Mouse (Mus musculus) neural tube, embryonic 11.5 days (tissue): ENCODE measurements around the gene Apoc4. TPM values are rescaled to one million over a fixed set of nuclear protein-coding genes. Genes with fewer than 3 reads are reported as not detected.

Experiments
- ATAC-seq: fragments of 200-750 bp; cut with Nextera tagmentation; 2 replicates; pipeline ENCODE4 v1.8.0; 2017; ENCODE audit warnings: moderate number of reproducible peaks, mild to moderate bottlenecking, moderate TSS enrichment, moderate library complexity; ENCODE audit not compliant: insufficient read depth, low FRiP score, low TSS enrichment
- DNase-seq: peaks from one replicate; pipeline ENCODE4 v3.0.0-alpha.2; 2015; ENCODE audit warnings: low spot score
- H3K27ac ChIP-seq: fragments of 300-500 bp; sonication (generic); 2 replicates; pipeline ENCODE4 v1.5.1; 2014; ENCODE audit warnings: low read depth, mild to moderate bottlenecking, low read length
- H3K27me3 ChIP-seq: fragments of 300-500 bp; sonication (generic); 2 replicates; pipeline ENCODE4 v1.6.1; 2014; ENCODE audit warnings: mild to moderate bottlenecking, low read length, mixed read lengths; ENCODE audit not compliant: control insufficient read depth, insufficient read depth
- H3K36me3 ChIP-seq: fragments of 300-500 bp; sonication (generic); 2 replicates; pipeline ENCODE4 v1.6.1; 2014; ENCODE audit warnings: mild to moderate bottlenecking, low read length, moderate library complexity, mixed read lengths; ENCODE audit not compliant: control insufficient read depth, insufficient read depth
- H3K4me1 ChIP-seq: fragments of 300-500 bp; sonication (generic); 2 replicates; pipeline ENCODE4 v1.6.1; 2014; ENCODE audit warnings: low read length, mixed read lengths; ENCODE audit not compliant: control insufficient read depth, insufficient read depth
- H3K4me2 ChIP-seq: fragments of 300-500 bp; sonication (generic); 2 replicates; pipeline ENCODE4 v1.6.1; 2014; ENCODE audit warnings: low read depth, mild to moderate bottlenecking, moderate library complexity
- H3K4me3 ChIP-seq: fragments of 300-500 bp; sonication (generic); 2 replicates; pipeline ENCODE4 v1.5.1; 2014; ENCODE audit warnings: low read depth, low read length
- H3K9ac ChIP-seq: fragments of 300-500 bp; sonication (generic); 2 replicates; pipeline ENCODE4 v1.6.1; 2014; ENCODE audit warnings: mild to moderate bottlenecking, low read length
- H3K9me3 ChIP-seq: fragments of 300-500 bp; sonication (generic); 2 replicates; pipeline ENCODE4 v1.6.1; 2016; ENCODE audit warnings: low read length; ENCODE audit not compliant: control insufficient read depth
- WGBS: fragments of 180-500 bp; shearing (Covaris S2); extraction: QIAGEN DNeasy Blood & Tissue Kit; methylation state at CpG from one replicate; pipeline ENCODE4 v1.1.7; 2014; 5-methylcytosine and 5-hydroxymethylcytosine counted together
- polyA plus RNA-seq: library from polyadenylated mRNA; unstranded; fragments of >200 nt; fragmentation: Nextera tagmentation; extraction: Ambion mirVana; gene quantifications from 2 replicates; pipeline ENCODE4 v1.2.1, GENCODE M21; 2014

Apoc4 gene
- polyA plus RNA-seq, 1 experiment from 2014 or later, result not detected

DNA sequence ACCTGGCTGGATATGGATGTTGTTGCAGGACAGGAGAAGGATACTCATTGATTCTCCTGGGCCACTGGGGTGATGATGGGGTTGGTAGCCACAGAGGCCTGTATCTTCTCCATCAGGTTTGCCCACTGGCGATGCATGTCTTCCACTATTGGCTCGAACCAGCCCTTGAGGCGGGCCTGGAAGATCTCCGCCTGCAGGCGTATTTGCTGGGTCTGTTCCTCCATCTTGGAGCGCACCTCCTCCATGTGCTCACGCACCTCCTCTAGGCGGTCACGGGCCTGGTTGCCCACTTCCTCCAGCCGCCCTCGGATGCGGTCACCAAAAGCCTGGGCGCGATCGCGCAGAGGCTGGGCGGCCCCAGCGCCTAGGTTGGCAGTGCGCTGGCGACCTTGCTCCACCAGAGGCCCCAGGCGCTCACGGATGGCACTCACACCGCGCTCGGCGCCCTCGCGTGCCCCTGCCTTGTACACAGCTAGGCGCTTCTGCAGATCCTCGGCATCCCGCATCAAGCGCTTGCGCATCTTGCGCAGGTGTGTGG, 15.1 kb upstream of the Apoc4 start:
- Histone ChIP-seq H3K27ac (no peak overlapping the region), H3K4me3 (no peak overlapping the region), H3K9me3 (no peaks in the 10 kb centered on the region), H3K27me3 (no peaks in the 10 kb centered on the region), H3K4me2 (no peak overlapping the region), H3K4me1 (0 out of 2 replicates have a peak, but pooled peaks cover 7% of the 10 kb centered on the region), H3K36me3 (0 out of 2 replicates have a peak, but pooled peaks cover 4% of the 10 kb centered on the region), H3K9ac (no peak overlapping the region)
- ATAC-seq, result no peak
- WGBS, result 94% methylated on average over 34 of the region's 34 CpGs
- DNase-seq, result no peak

- WGBS, result 84% methylated on average over 6 of the region's 6 CpGs
- ATAC-seq, result no peak
Measured at GRCm38 (mm10) chr7:19695881-19696280, 14.6 kb upstream of the Apoc4 start.

DNA sequence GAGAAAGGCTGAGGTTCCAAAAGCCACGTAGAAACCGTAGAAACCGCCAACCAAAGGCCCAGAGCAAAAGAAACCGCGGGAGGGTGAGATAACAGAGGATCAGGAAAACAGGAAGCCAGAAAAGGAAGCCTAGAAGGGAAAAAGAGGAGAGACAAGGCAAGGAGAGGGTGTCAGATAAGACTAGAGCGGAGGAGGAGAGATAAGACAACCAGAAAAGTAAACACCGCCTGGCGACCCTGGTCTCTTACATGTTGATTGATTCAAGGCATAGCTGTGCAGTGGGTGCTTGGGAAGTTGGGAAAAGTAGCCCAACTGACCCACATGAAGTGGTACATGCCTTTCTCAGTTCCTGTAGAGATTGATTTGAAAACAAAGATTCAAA, 13.9 kb upstream of the Apoc4 start:
- no peak overlapping the region for H3K27ac ChIP-seq
- H3K4me1 ChIP-seq, result 0 out of 2 replicates have a peak, but pooled peaks cover 7% of the 10 kb centered on the region
- no peak overlapping the region for H3K4me2 ChIP-seq
- WGBS, result 67% methylated on average over 8 of the region's 8 CpGs
- H3K9me3 ChIP-seq, result no peaks in the 10 kb centered on the region
- no peak overlapping the region for H3K9ac ChIP-seq
- H3K36me3 ChIP-seq, result 0 out of 2 replicates have a peak, but pooled peaks cover 4% of the 10 kb centered on the region
- no peak overlapping the region for H3K4me3 ChIP-seq
- H3K27me3 ChIP-seq, result no peaks in the 10 kb centered on the region
- ATAC-seq, result no peak
- no peak for DNase-seq

More at GRCm38 (mm10) chr7:19695881-19696280, 14.6 kb upstream of the Apoc4 start:
- no peaks in the 10 kb centered on the region for H3K9me3 ChIP-seq
- 0 out of 2 replicates have a peak, but pooled peaks cover 4% of the 10 kb centered on the region for H3K36me3 ChIP-seq
- DNase-seq, result no peak
- H3K9ac ChIP-seq, result no peak overlapping the region
- no peaks in the 10 kb centered on the region for H3K27me3 ChIP-seq
- no peak overlapping the region for H3K4me2 ChIP-seq
- 0 out of 2 replicates have a peak, but pooled peaks cover 7% of the 10 kb centered on the region for H3K4me1 ChIP-seq
- no peak overlapping the region for H3K27ac ChIP-seq
- no peak overlapping the region for H3K4me3 ChIP-seq

DNA sequence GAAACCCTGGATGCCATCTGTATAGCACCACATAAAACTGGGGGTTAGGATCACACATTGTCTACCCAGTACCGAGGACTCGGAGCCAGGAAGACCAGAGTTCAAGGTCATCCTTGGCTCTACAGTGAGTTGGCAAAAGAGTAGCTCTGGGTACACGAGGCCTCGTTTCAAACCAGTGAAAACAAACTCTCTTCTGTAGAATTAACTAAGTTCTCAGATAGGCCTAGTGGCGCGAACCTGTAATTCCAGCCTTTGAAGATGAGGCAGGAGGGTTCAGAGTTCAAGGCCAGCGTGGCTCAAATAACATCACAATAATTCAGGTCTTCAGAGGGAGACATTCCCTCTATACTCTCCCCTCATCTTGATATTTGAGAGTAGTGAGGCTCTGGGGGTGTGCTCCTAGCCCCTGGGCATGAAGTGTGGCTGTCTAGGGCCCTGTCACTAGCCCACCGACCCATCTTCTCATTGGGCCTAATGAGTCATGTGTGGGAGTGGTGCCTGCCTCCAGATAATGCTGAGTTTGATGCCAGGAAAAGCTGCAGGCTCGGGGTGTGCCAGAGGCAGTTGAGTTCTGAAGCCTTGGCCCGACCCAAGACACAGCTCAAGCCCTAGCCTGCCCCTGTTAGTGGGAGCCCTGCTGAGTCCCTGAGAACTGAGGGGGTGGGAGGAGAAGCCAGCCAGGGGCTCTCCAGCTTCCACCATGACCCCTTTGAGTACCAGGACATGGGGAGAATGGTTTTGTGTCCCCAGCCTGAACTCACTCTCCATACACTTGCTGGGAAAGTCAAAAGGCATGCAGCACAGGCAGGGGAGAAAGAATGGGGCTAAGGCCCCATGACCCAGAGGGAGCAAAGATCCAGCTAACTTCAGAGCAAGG, 13.3 kb upstream of the Apoc4 start:
- 88% methylated on average over 10 of the region's 10 CpGs for WGBS
- Histone ChIP-seq H3K27ac (no peak overlapping the region), H3K4me2 (no peak overlapping the region), H3K9ac (no peak overlapping the region), H3K27me3 (no peaks in the 10 kb centered on the region), H3K9me3 (no peaks in the 10 kb centered on the region), H3K4me3 (no peak overlapping the region), H3K4me1 (0 out of 2 replicates have a peak, but pooled peaks cover 7% of the 10 kb centered on the region), H3K36me3 (0 out of 2 replicates have a peak, but pooled peaks cover 4% of the 10 kb centered on the region)
- ATAC-seq (no peak), DNase-seq (no peak)

GRCm38 (mm10) chr7:19693421-19693820, 12.1 kb upstream of the Apoc4 start:
- DNase-seq (no peak), ATAC-seq (no peak)
- Histone ChIP-seq H3K36me3 (0 out of 2 replicates have a peak, but pooled peaks cover 4% of the 10 kb centered on the region), H3K27me3 (no peaks in the 10 kb centered on the region), H3K9ac (no peak overlapping the region), H3K27ac (no peak overlapping the region), H3K4me3 (no peak overlapping the region), H3K4me1 (no peaks in the 10 kb centered on the region), H3K9me3 (no peaks in the 10 kb centered on the region), H3K4me2 (no peak overlapping the region)
- WGBS, result 20% methylated on average over 10 of the region's 10 CpGs

- Histone ChIP-seq H3K27ac (no peak within 1 kb of the TSS), H3K9ac (no peak within 1 kb of the TSS), H3K4me1 (no peaks in the 10 kb centered on the region), H3K4me2 (no peak within 1 kb of the TSS), H3K36me3 (0 out of 2 replicates have a peak, but pooled peaks cover 4% of the 10 kb centered on the region), H3K27me3 (no peaks in the 10 kb centered on the region), H3K9me3 (no peaks in the 10 kb centered on the region), H3K4me3 (no peak within 1 kb of the TSS)
- DNase-seq, result no peak
- 42% methylated on average over 28 of the region's 28 CpGs for WGBS
- ATAC-seq, result no peak
Measured at GRCm38 (mm10) chr7:19691873-19692865, 10.9 kb upstream of the Apoc4 start, which contains the start of gene Apoc1. Apoc1 (minus strand) TSS chr7:19692660.

DNA sequence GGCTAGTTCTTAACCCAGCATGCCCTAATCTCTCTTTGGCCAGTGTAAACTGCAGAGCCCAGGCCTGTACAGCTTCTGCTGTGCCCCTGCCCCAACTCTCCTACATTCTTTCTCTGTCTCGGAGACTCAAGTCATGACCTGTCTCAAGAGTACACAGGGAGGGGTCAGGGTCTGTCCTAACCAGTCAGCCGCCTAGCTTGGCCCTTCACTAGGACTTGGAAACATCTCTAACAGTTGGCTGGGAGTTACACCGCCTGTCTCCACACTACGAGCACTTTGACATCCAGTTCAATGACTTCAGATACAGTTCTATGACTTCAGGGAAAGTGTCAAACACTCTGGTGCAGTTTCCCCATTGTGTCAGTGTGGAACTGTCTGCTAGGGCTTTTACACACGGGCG, 10.2 kb upstream of the Apoc4 start:
- no peaks in the 10 kb centered on the region for H3K9me3 ChIP-seq
- no peaks in the 10 kb centered on the region for H3K36me3 ChIP-seq
- H3K9ac ChIP-seq, result no peak overlapping the region
- no peak overlapping the region for H3K4me2 ChIP-seq
- H3K27ac ChIP-seq, result no peak overlapping the region
- H3K27me3 ChIP-seq, result no peaks in the 10 kb centered on the region
- no peaks in the 10 kb centered on the region for H3K4me1 ChIP-seq
- no peak for DNase-seq
- ATAC-seq, result no peak
- WGBS, result 64% methylated on average over 6 of the region's 6 CpGs
- H3K4me3 ChIP-seq, result no peak overlapping the region

DNA sequence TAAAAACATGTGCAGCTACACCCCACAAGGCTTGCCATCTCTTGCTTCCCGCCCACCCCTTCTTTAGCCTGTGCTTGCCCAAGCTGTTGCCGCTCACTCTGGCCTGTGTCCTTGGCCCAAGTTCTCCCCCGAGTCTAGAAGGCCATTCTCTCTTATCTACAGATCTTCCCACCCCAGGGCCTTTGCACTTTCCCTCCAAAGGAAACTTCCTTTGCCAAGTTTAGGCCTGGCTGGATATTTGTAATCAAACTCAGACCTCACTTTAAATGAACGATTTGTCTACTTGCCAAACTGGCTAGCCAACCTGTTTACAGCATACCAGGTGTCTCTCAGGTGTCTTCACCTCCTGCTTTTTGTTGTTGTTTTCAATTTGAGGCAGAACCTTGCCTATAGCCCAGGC, 9.6 kb upstream of the Apoc4 start:
- no peak overlapping the region for H3K4me3 ChIP-seq
- no peaks in the 10 kb centered on the region for H3K4me1 ChIP-seq
- no peak overlapping the region for H3K27ac ChIP-seq
- H3K4me2 ChIP-seq, result no peak overlapping the region
- no peak for DNase-seq
- H3K27me3 ChIP-seq, result no peaks in the 10 kb centered on the region
- no peak for ATAC-seq
- WGBS, result 90% methylated on average over 4 of the region's 4 CpGs
- no peaks in the 10 kb centered on the region for H3K9me3 ChIP-seq
- H3K36me3 ChIP-seq, result no peaks in the 10 kb centered on the region
- H3K9ac ChIP-seq, result no peak overlapping the region
